Mouse (Mus musculus) embryonic facial prominence, embryonic 12.5 days (tissue): ENCODE results near the gene Qpctl. TPM values are rescaled to one million over a fixed set of nuclear protein-coding genes. Genes with fewer than 3 reads are reported as not detected.
A peak's percentile ranks its signal among the peaks of the same experiment; 100 is the strongest.
"Not testable (repeated sequence)": the region's sequence is repeated elsewhere in the genome, so short reads cannot be mapped to it uniquely, and the experiment has no call there.

Source experiments
- ATAC-seq: fragments of 200-750 bp; cut with Nextera tagmentation; 2 replicates; pipeline ENCODE4 v1.8.0; 2017; ENCODE audit not compliant: insufficient number of reproducible peaks, insufficient read depth, low FRiP score, low TSS enrichment
- H3K27ac ChIP-seq: fragments of 300-500 bp; sonication (generic); 2 replicates; pipeline ENCODE4 v1.5.1; 2016; ENCODE audit warnings: mild to moderate bottlenecking
- H3K27me3 ChIP-seq: fragments of 300-500 bp; sonication (generic); 2 replicates; pipeline ENCODE4 v1.6.1; 2016; ENCODE audit warnings: mild to moderate bottlenecking, moderate library complexity
- H3K36me3 ChIP-seq: fragments of 300-500 bp; sonication (generic); 2 replicates; pipeline ENCODE4 v1.6.1; 2016; ENCODE audit warnings: mild to moderate bottlenecking
- H3K4me1 ChIP-seq: fragments of 300-500 bp; sonication (generic); 2 replicates; pipeline ENCODE4 v1.6.1; 2016
- H3K4me2 ChIP-seq: fragments of 300-500 bp; sonication (generic); replicated peaks from 2 replicates; pipeline ENCODE4 v1.6.1; 2016; ENCODE audit warnings: mild to moderate bottlenecking, moderate library complexity
- H3K4me3 ChIP-seq: fragments of 300-500 bp; sonication (generic); 2 replicates; pipeline ENCODE4 v1.5.1; 2016; ENCODE audit warnings: mild to moderate bottlenecking
- H3K9ac ChIP-seq: fragments of 300-500 bp; sonication (generic); 2 replicates; pipeline ENCODE4 v1.6.1; 2016; ENCODE audit warnings: mild to moderate bottlenecking, moderate library complexity
- H3K9me3 ChIP-seq: fragments of 300-500 bp; sonication (generic); 2 replicates; pipeline ENCODE4 v1.6.1; 2016; ENCODE audit warnings: mild to moderate bottlenecking, moderate library complexity
- WGBS: fragments of 180-500 bp; shearing (Covaris S2); methylation state at CpG from one replicate; pipeline ENCODE4 v1.1.7; 2016; 5-methylcytosine and 5-hydroxymethylcytosine counted together
- polyA plus RNA-seq: library from polyadenylated mRNA; unstranded; fragments of >200 nt; fragmentation: Nextera tagmentation; extraction: Ambion mirVana; gene quantifications from 2 replicates; pipeline ENCODE4 v1.2.1, GENCODE M21; 2016

The Qpctl gene
- polyA plus RNA-seq, 1 experiment from 2014 or later = 17.4 TPM

DNA sequence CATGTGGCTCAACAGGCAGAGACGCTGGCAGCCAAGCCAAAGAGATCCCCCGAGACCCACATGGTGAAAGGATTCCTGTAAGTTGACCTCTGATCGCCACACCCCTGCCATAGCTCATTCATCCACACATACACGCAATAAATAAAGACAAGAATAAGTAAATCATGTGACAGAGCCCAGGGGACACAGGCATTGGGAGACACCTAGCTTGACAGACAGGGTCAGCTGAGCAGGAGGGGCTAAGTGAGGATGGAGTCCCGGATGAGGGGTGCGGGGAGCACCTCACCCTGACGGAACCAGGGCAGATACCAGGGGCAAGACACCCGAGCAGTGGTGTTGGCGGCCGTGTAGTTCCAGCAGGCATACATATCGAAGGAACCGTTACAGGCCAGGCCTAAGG lies 14.7 kb upstream of the Qpctl start:
- WGBS = 24% methylated on average over 12 of the region's 12 CpGs
- H3K9ac ChIP-seq = no peak overlapping the region
- no peak for ATAC-seq
- H3K27ac ChIP-seq = no peak overlapping the region
- H3K4me3 ChIP-seq = no peak overlapping the region
- H3K36me3 ChIP-seq = no peaks in the 10 kb centered on the region
- no peaks in the 10 kb centered on the region for H3K9me3 ChIP-seq
- peaks cover 42% of the 10 kb centered on the region for H3K27me3 ChIP-seq
- H3K4me2 ChIP-seq = peak overlapping the region; percentile 36
- peaks cover 18% of the 10 kb centered on the region for H3K4me1 ChIP-seq

- Histone ChIP-seq H3K9ac (no peak overlapping the region), H3K27me3 (peaks cover 48% of the 10 kb centered on the region), H3K9me3 (no peaks in the 10 kb centered on the region), H3K4me2 (no peak overlapping the region), H3K4me1 (peaks cover 18% of the 10 kb centered on the region), H3K36me3 (no peaks in the 10 kb centered on the region), H3K27ac (no peak overlapping the region), H3K4me3 (no peak overlapping the region)
- ATAC-seq = no peak
- WGBS = 83% methylated on average over 7 of the region's 7 CpGs
Measured at GRCm38 (mm10) chr7:19162928-19163327, 13.8 kb upstream of the Qpctl start.

GRCm38 (mm10) chr7:19160115-19160514 lies 11.0 kb upstream of the Qpctl start:
- WGBS = 3% methylated on average over 20 of the region's 20 CpGs
- Histone ChIP-seq H3K27me3 (peaks cover 39% of the 10 kb centered on the region), H3K9ac (no peak overlapping the region; the same call in 1 of the 2 replicates), H3K9me3 (no peaks in the 10 kb centered on the region), H3K36me3 (no peaks in the 10 kb centered on the region), H3K27ac (no peak overlapping the region), H3K4me2 (peak overlapping the region; percentile 62), H3K4me3 (peak overlapping the region; percentile 34), H3K4me1 (peaks cover 25% of the 10 kb centered on the region)
- no peak for ATAC-seq

DNA sequence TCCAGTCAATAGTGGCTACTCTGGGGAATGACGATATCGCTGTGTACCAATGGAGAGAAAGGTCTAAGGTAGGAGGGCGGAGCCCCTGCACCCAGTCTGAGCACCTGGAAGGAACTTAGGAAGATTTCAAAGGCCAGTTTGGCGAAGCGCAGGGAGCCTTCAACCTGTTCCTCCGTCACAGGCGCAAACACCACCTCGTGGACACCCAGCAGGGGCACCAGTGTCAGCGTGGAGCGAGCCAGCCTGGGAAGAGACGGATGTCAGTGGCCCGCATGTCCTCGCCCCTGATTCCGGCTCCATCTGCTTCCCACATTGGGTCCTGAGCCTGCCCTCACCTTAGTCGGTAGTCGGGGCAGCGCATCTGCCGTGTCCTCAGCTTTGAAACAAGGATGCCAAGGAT lies 10.3 kb upstream of the Qpctl start:
- Histone ChIP-seq H3K9ac (no peak overlapping the region), H3K4me1 (peaks cover 23% of the 10 kb centered on the region), H3K36me3 (no peaks in the 10 kb centered on the region), H3K4me2 (peak overlapping the region; percentile 62), H3K9me3 (no peaks in the 10 kb centered on the region), H3K27me3 (peaks cover 32% of the 10 kb centered on the region), H3K4me3 (peak overlapping the region; percentile 34; the same call in 1 of the 2 replicates), H3K27ac (no peak overlapping the region)
- 14% methylated on average over 18 of the region's 18 CpGs for WGBS
- ATAC-seq = no peak

GRCm38 (mm10) chr7:19158601-19159000 lies 9.5 kb upstream of the Qpctl start:
- H3K27ac ChIP-seq = no peak overlapping the region
- no peak overlapping the region for H3K4me2 ChIP-seq
- peaks cover 24% of the 10 kb centered on the region for H3K27me3 ChIP-seq
- H3K4me1 ChIP-seq = peaks cover 19% of the 10 kb centered on the region; the same call in 1 of the 2 replicates
- peaks cover 6% of the 10 kb centered on the region; the same call in 1 of the 2 replicates for H3K36me3 ChIP-seq
- H3K9ac ChIP-seq = no peak overlapping the region
- H3K9me3 ChIP-seq = no peaks in the 10 kb centered on the region
- no peak overlapping the region for H3K4me3 ChIP-seq
- 70% methylated on average over 11 of the region's 11 CpGs for WGBS
- ATAC-seq = no peak

DNA sequence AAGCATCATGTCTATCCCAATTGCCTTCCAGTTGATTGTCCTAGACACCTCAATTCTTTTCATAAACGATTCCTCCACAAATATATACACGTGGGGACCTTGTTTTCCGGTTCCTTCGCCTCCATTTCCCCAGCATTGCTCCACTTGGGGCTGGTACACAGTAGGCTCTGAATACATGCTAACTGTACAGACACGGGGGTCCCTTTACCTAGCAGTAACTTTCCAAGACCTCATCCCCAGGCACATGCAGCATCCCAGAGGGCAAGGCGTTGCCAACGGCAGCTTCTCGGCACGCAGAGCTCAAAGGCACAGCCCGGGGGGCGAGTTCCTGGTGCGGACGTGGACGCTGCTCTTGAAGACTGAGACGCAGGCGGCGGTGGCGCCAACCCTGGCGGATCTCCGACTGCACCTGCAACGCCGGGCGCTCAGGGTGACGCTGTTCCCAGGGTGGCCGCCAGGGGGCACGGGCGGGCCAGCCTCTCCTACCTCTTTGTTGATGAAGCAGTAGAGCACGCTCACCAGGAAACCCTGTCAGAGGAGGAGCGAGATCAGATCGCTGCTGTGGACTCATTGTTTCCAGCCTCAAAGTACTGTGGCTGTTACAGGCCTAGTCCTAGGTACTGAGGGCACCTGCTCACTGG lies 8.2 kb upstream of the Qpctl start:
- Histone ChIP-seq H3K9me3 (no peaks in the 10 kb centered on the region), H3K4me2 (peak overlapping the region; percentile 40), H3K4me3 (no peak overlapping the region), H3K27me3 (peaks cover 21% of the 10 kb centered on the region), H3K4me1 (peaks cover 18% of the 10 kb centered on the region; the same call in 1 of the 2 replicates), H3K27ac (peak overlapping the region; percentile 12; the same call in 1 of the 2 replicates), H3K9ac (peak overlapping the region; percentile 24; the same call in 1 of the 2 replicates), H3K36me3 (peaks cover 19% of the 10 kb centered on the region)
- peak; percentile 57 for ATAC-seq
- WGBS = 5% methylated on average over 30 of the region's 30 CpGs

- WGBS = 58% methylated on average over 13 of the region's 13 CpGs
- no peak overlapping the region for H3K4me2 ChIP-seq
- H3K9ac ChIP-seq = no peak overlapping the region
- ATAC-seq = no peak
- H3K9me3 ChIP-seq = no peaks in the 10 kb centered on the region
- H3K27ac ChIP-seq = no peak overlapping the region
- H3K36me3 ChIP-seq = peaks cover 26% of the 10 kb centered on the region
- H3K4me1 ChIP-seq = peaks cover 21% of the 10 kb centered on the region
- no peak overlapping the region for H3K4me3 ChIP-seq
- peaks cover 21% of the 10 kb centered on the region for H3K27me3 ChIP-seq
Measured at GRCm38 (mm10) chr7:19155825-19156475, 6.9 kb upstream of the Qpctl start.

DNA sequence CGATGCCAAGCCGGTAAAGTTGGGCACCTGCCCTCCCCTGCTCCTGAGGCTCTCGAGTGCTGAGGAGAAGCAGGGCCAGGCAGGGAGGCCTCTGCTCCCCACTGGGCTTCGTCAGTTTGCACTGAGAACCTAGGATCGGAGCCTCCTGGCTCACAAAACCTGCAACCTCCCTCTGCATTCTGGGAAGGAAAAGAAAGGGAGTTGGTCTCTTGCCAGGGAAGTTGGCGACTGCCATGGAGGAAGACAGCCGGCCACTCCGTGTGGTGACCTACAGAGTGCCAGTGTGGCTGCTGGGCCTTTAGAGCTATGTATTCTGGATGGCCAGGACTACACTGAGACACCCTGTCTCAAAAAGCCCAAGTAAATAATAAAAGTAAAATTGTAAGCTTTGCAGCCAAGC lies 5.7 kb upstream of the Qpctl start:
- WGBS = 81% methylated on average over 8 of the region's 8 CpGs
- H3K4me2 ChIP-seq = no peak overlapping the region
- no peak overlapping the region for H3K27ac ChIP-seq
- H3K27me3 ChIP-seq = peaks cover 14% of the 10 kb centered on the region
- ATAC-seq = no peak
- no peak overlapping the region for H3K4me3 ChIP-seq
- no peaks in the 10 kb centered on the region for H3K9me3 ChIP-seq
- H3K9ac ChIP-seq = no peak overlapping the region
- peaks cover 26% of the 10 kb centered on the region for H3K36me3 ChIP-seq
- H3K4me1 ChIP-seq = peaks cover 23% of the 10 kb centered on the region

GRCm38 (mm10) chr7:19151121-19151520 lies 2.0 kb upstream of the Qpctl start:
- not testable (repeated sequence) for ATAC-seq

DNA sequence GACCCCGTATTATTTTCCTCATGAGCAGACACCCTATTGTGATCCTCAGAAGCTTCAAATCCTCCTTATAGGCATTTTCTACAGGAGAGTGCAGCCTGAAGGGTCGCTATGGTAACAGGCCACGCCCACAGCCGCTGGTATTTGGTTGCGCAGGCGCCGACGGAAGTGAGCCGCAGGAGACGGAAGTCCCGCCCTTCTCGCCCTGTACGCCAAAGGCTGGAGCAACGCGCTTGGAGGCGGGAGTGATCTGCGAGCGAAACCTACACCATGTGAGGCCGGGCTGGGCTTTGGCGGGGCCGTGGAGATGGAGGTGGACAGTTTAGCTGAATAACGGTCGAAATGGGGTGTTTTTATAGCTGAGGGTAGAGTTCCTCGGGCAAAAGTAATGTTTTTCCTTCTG lies 535 bp upstream of the Qpctl start, which contains the start of gene Snrpd2:
Gene Snrpd2, plus strand, starts transcription at position 97 of the 400 bp plus-strand sequence.
- Histone ChIP-seq H3K27me3 (no peaks in the 10 kb centered on the region), H3K4me3 (peak within 1 kb of the TSS; percentile 79), H3K4me2 (peak within 1 kb of the TSS; percentile 79), H3K9me3 (no peaks in the 10 kb centered on the region), H3K4me1 (peaks cover 16% of the 10 kb centered on the region), H3K9ac (peak within 1 kb of the TSS; percentile 76), H3K27ac (peak within 1 kb of the TSS; percentile 78), H3K36me3 (peaks cover 30% of the 10 kb centered on the region)
- peak; percentile 92 for ATAC-seq
- WGBS = under 1% methylated on average over 24 of the region's 24 CpGs

More at GRCm38 (mm10) chr7:19151121-19151520, 2.0 kb upstream of the Qpctl start:
- peak overlapping the region; percentile 79 for H3K4me2 ChIP-seq
- H3K9me3 ChIP-seq, H3K27me3 ChIP-seq, H3K27ac ChIP-seq: not testable (repeated sequence)
- WGBS = 91% methylated on average over 10 of the region's 10 CpGs
- peak overlapping the region; percentile 76; the same call in 1 of the 2 replicates for H3K9ac ChIP-seq
- H3K4me3 ChIP-seq = 0 out of 2 replicates have a peak overlapping the region, but pooled peaks have one; percentile 79
- H3K4me1 ChIP-seq = peaks cover 16% of the 10 kb centered on the region
- H3K36me3 ChIP-seq = peaks cover 29% of the 10 kb centered on the region

DNA sequence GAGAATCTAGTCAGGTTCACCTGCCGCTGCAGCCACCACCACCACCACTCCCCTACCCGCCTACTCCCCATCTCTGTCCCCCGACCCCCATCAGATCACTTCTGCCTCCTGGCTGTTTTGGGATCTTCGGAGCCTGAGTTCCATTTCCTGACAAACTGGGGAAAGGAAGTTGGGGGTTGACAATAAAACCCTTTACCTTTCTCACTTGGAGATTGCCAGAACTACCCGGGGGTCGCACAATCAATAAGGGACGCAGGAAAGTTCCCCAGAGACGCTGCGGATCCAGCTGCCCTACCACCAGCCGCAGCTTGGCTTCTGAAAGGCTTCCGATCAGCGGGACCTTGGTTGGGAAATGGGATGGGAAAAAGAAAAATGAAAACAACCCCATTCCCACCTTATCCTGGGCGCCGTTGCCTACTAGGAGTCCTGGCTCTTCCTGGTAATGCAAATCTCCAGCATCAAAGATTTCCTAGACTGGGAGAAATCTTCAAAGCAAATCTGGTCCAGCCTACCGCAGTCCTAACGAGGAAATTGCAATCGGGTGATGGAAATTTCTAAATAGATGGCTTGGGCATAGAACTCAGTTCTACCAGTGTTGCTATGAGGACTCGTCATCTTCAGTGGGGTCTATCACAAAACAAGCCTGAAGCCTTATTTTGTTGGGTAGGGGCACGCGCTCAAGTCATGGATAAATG lies 764 bp downstream of the Qpctl start:
- H3K27ac ChIP-seq = peak overlapping the region; percentile 77; the same call in 1 of the 2 replicates

More for the DNA sequence above, 764 bp downstream of the Qpctl start:
- H3K36me3 ChIP-seq = peaks cover 21% of the 10 kb centered on the region
- peaks cover 16% of the 10 kb centered on the region for H3K4me1 ChIP-seq
- peak overlapping the region; percentile 79 for H3K4me2 ChIP-seq
- no peak for ATAC-seq
- H3K9me3 ChIP-seq = no peaks in the 10 kb centered on the region
- 11% methylated on average over 20 of the region's 20 CpGs for WGBS
- peak overlapping the region; percentile 79 for H3K4me3 ChIP-seq
- H3K9ac ChIP-seq = peak overlapping the region; percentile 52
- H3K27me3 ChIP-seq = no peaks in the 10 kb centered on the region
